Mouse (Mus musculus) small intestine, adult 2 months (tissue): ENCODE data around the gene Rufy2.

Experiments
- CTCF ChIP-seq: fragments of 200-500 bp; IDR thresholded peaks from 2 replicates; pipeline ENCODE4 v1.5.1; 2012; ENCODE audit warnings: low read depth, mild to moderate bottlenecking, control low read depth, inconsistent platforms, low read length, moderate library complexity, mixed read lengths; ENCODE audit not compliant: insufficient replicate concordance, insufficient read length; ENCODE audit errors: extremely low read depth
- POLR2A ChIP-seq: fragments of 200-500 bp; IDR thresholded peaks from 2 replicates; pipeline ENCODE4 v1.6.1; 2012; ENCODE audit warnings: low read depth, mild to moderate bottlenecking, control low read depth, inconsistent platforms, low read length, moderate library complexity

DNA sequence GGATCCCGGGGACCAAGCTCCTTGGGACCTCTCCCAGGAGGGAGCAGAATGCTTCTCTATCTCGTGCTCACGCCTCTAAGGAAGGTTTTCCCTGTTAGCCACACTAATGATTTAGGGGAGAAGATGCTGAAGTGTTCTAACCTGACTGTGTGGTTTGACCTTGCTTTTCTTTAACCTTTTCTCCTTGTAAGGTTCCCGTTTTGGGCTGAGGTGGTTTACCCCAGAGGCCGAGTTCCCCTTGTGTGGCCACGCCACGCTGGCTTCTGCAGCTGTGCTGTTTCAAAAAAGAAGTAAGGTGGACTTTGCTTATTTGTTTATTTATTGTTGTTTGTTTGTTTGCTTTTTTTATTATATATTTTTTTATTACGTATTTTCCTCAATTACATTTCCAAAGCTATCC, 67.7 kb downstream of the Rufy2 start:
- TF ChIP-seq POLR2A (no peak), CTCF (no peak)
